Mouse (Mus musculus): Measurements from ENCODE around the gene Arsb. TPM values are rescaled to one million over a fixed set of nuclear protein-coding genes. Genes with fewer than 3 reads are reported as not detected.

Gene Arsb
- total and polyA plus RNA-seq, 2 experiments: 7.3 to 19.1 TPM

- H3K4me1 ChIP-seq (ENCODE audit: control insufficient read depth, insufficient read depth, low read length): peaks cover 4% of the 10 kb centered on the region
- no peak overlapping the region for H3K27ac ChIP-seq (replicated peaks; ENCODE audit: insufficient read depth, low read depth, low read length)
- WGBS: 75% methylated on average over 4 of the region's 4 CpGs
- H3K79me2 ChIP-seq (ENCODE audit: control insufficient read depth, insufficient read depth, low read length): no peaks in the 10 kb centered on the region
- no peaks in the 10 kb centered on the region for H3K36me3 ChIP-seq (ENCODE audit: control insufficient read depth, insufficient read depth, low read length)
- no peaks in the 10 kb centered on the region for H3K27me3 ChIP-seq (ENCODE audit: control insufficient read depth, insufficient read depth, low read length)
- DNase-seq (ENCODE audit: extremely low read depth, low read depth, low spot score): no peak
- H3K9ac ChIP-seq (ENCODE audit: low read depth, low read length): no peak overlapping the region
- H3K4me3 ChIP-seq (ENCODE audit: insufficient read depth, low read depth, low read length): no peak overlapping the region
- no peak for TF ChIP-seq CTCF (IDR thresholded peaks at IDR 0.05; ENCODE audit: low read depth, low read length)
- no peak for TF ChIP-seq POLR2A (IDR thresholded peaks at IDR 0.05; ENCODE audit: extremely low read depth, insufficient read depth, low read length)
Observed at GRCm38 (mm10) chr13:93850674-93851073, 79.2 kb downstream of the Arsb start.

- no peak overlapping the region for H3K9ac ChIP-seq (ENCODE audit: low read depth, low read length)
- H3K4me3 ChIP-seq (ENCODE audit: insufficient read depth, low read depth, low read length): no peak overlapping the region
- WGBS: 79% methylated on average over 14 of the region's 14 CpGs
- H3K27ac ChIP-seq (replicated peaks; ENCODE audit: insufficient read depth, low read depth, low read length): no peak overlapping the region
- no peaks in the 10 kb centered on the region for H3K79me2 ChIP-seq (ENCODE audit: control insufficient read depth, insufficient read depth, low read length)
- H3K36me3 ChIP-seq (ENCODE audit: control insufficient read depth, insufficient read depth, low read length): no peaks in the 10 kb centered on the region
- TF ChIP-seq CTCF (IDR thresholded peaks at IDR 0.05; ENCODE audit: low read depth, low read length) (no peak), POLR2A (IDR thresholded peaks at IDR 0.05; ENCODE audit: extremely low read depth, insufficient read depth, low read length) (no peak)
- no peak for DNase-seq (ENCODE audit: extremely low read depth, low read depth, low spot score)
- H3K4me1 ChIP-seq (ENCODE audit: control insufficient read depth, insufficient read depth, low read length): no peaks in the 10 kb centered on the region
- no peaks in the 10 kb centered on the region for H3K27me3 ChIP-seq (ENCODE audit: control insufficient read depth, insufficient read depth, low read length)
Observed at GRCm38 (mm10) chr13:93852419-93853138, 81.1 kb downstream of the Arsb start.

DNA sequence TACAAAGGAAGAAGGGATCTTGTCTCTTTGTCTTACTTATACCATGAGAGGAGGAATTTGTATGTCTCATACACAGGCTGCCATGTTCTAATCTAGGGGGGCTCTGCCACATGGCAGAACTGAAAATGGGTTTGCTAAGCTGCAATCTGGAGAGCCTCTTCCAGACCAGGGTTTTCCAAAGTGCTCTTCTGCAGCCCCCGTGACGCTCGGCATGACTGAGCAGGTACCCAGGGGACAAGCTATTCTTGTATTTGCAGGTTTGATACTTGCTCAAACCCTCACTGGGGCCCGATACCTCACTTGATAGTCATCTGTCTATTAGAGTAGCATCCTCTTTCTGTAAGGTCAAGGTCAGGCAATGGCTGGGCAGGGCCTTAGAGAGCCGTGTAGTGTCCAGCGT is 82.3 kb downstream of the Arsb start:
- 98% methylated on average over 6 of the region's 6 CpGs for WGBS
- Histone ChIP-seq H3K9ac (ENCODE audit: low read depth, low read length) (no peak overlapping the region), H3K27ac (replicated peaks; ENCODE audit: insufficient read depth, low read depth, low read length) (no peak overlapping the region), H3K79me2 (ENCODE audit: control insufficient read depth, insufficient read depth, low read length) (no peaks in the 10 kb centered on the region), H3K4me1 (ENCODE audit: control insufficient read depth, insufficient read depth, low read length) (no peaks in the 10 kb centered on the region), H3K27me3 (ENCODE audit: control insufficient read depth, insufficient read depth, low read length) (no peaks in the 10 kb centered on the region), H3K4me3 (ENCODE audit: insufficient read depth, low read depth, low read length) (no peak overlapping the region), H3K36me3 (ENCODE audit: control insufficient read depth, insufficient read depth, low read length) (no peaks in the 10 kb centered on the region)
- no peak for DNase-seq (ENCODE audit: extremely low read depth, low read depth, low spot score)
- TF ChIP-seq POLR2A (IDR thresholded peaks at IDR 0.05; ENCODE audit: extremely low read depth, insufficient read depth, low read length) (no peak), CTCF (IDR thresholded peaks at IDR 0.05; ENCODE audit: low read depth, low read length) (no peak)

- TF ChIP-seq CTCF (IDR thresholded peaks at IDR 0.05; ENCODE audit: low read depth, low read length): no peak
- H3K9ac ChIP-seq (ENCODE audit: low read depth, low read length): no peak overlapping the region
Observed at GRCm38 (mm10) chr13:93854325-93854724, 82.9 kb downstream of the Arsb start.

GRCm38 (mm10) chr13:93854966-93855562 is 83.6 kb downstream of the Arsb start:
- no peak for DNase-seq (ENCODE audit: extremely low read depth, low read depth, low spot score)
- 94% methylated on average over 3 of the region's 3 CpGs for WGBS
- H3K4me1 ChIP-seq (ENCODE audit: control insufficient read depth, insufficient read depth, low read length): no peaks in the 10 kb centered on the region
- no peak overlapping the region for H3K27ac ChIP-seq (replicated peaks; ENCODE audit: insufficient read depth, low read depth, low read length)
- no peak overlapping the region for H3K4me3 ChIP-seq (ENCODE audit: insufficient read depth, low read depth, low read length)
- no peaks in the 10 kb centered on the region for H3K79me2 ChIP-seq (ENCODE audit: control insufficient read depth, insufficient read depth, low read length)
- no peaks in the 10 kb centered on the region for H3K27me3 ChIP-seq (ENCODE audit: control insufficient read depth, insufficient read depth, low read length)
- no peak for TF ChIP-seq POLR2A (IDR thresholded peaks at IDR 0.05; ENCODE audit: extremely low read depth, insufficient read depth, low read length)
- TF ChIP-seq CTCF (IDR thresholded peaks at IDR 0.05; ENCODE audit: low read depth, low read length): no peak
- no peak overlapping the region for H3K9ac ChIP-seq (ENCODE audit: low read depth, low read length)
- H3K36me3 ChIP-seq (ENCODE audit: control insufficient read depth, insufficient read depth, low read length): no peaks in the 10 kb centered on the region

More at GRCm38 (mm10) chr13:93854325-93854724, 82.9 kb downstream of the Arsb start:
- H3K27ac ChIP-seq (replicated peaks; ENCODE audit: insufficient read depth, low read depth, low read length): no peak overlapping the region
- no peaks in the 10 kb centered on the region for H3K36me3 ChIP-seq (ENCODE audit: control insufficient read depth, insufficient read depth, low read length)
- WGBS: 97% methylated on average over 8 of the region's 8 CpGs
- no peaks in the 10 kb centered on the region for H3K4me1 ChIP-seq (ENCODE audit: control insufficient read depth, insufficient read depth, low read length)
- H3K4me3 ChIP-seq (ENCODE audit: insufficient read depth, low read depth, low read length): no peak overlapping the region
- H3K27me3 ChIP-seq (ENCODE audit: control insufficient read depth, insufficient read depth, low read length): no peaks in the 10 kb centered on the region
- no peaks in the 10 kb centered on the region for H3K79me2 ChIP-seq (ENCODE audit: control insufficient read depth, insufficient read depth, low read length)
- no peak for DNase-seq (ENCODE audit: extremely low read depth, low read depth, low spot score)

GRCm38 (mm10) chr13:93855701-93856183 is 84.3 kb downstream of the Arsb start:
- no peak for DNase-seq (ENCODE audit: extremely low read depth, low read depth, low spot score)
- Histone ChIP-seq H3K4me1 (ENCODE audit: control insufficient read depth, insufficient read depth, low read length) (no peaks in the 10 kb centered on the region), H3K27me3 (ENCODE audit: control insufficient read depth, insufficient read depth, low read length) (no peaks in the 10 kb centered on the region), H3K27ac (replicated peaks; ENCODE audit: insufficient read depth, low read depth, low read length) (no peak overlapping the region), H3K4me3 (ENCODE audit: insufficient read depth, low read depth, low read length) (no peak overlapping the region), H3K36me3 (ENCODE audit: control insufficient read depth, insufficient read depth, low read length) (no peaks in the 10 kb centered on the region), H3K9ac (ENCODE audit: low read depth, low read length) (no peak overlapping the region), H3K79me2 (ENCODE audit: control insufficient read depth, insufficient read depth, low read length) (no peaks in the 10 kb centered on the region)
- 59% methylated on average over 11 of the region's 11 CpGs for WGBS
- TF ChIP-seq CTCF (IDR thresholded peaks at IDR 0.05; ENCODE audit: low read depth, low read length): peak; percentile 63
- no peak for TF ChIP-seq POLR2A (IDR thresholded peaks at IDR 0.05; ENCODE audit: extremely low read depth, insufficient read depth, low read length)
